Mouse (Mus musculus) stomach, postnatal 0 days (tissue): ENCODE measurements around the gene Sp9.

Experiments
- CTCF ChIP-seq: IDR thresholded peaks from 2 replicates; pipeline ENCODE4 v1.5.1; 2016; ENCODE audit warnings: antibody characterized with exemption, low read depth, mild to moderate bottlenecking, moderate library complexity
- EP300 ChIP-seq: optimal IDR thresholded peaks from 2 replicates; pipeline ENCODE3; 2016; ENCODE audit warnings: antibody characterized with exemption

- no peak for TF ChIP-seq CTCF
- TF ChIP-seq EP300, result no peak
These were observed 41.4 kb downstream of the Sp9 start for GRCm38 (mm10) chr2:73313117-73313501.
